Mouse (Mus musculus) midbrain, embryonic 16.5 days (tissue): ENCODE results near the gene A730071L15Rik. TPM values are rescaled to one million over a fixed set of nuclear protein-coding genes. Genes with fewer than 3 reads are reported as not detected.

Experiments
- ATAC-seq: fragments of 200-750 bp; cut with Nextera tagmentation; 2 replicates; pipeline ENCODE4 v1.8.0; 2017; ENCODE audit warnings: moderate TSS enrichment
- H3K27ac ChIP-seq: fragments of 300-500 bp; sonication (generic); 2 replicates; pipeline ENCODE4 v1.5.1; 2014; ENCODE audit warnings: mild to moderate bottlenecking, low read length, mixed read lengths
- H3K27me3 ChIP-seq: fragments of 300-500 bp; sonication (generic); 2 replicates; pipeline ENCODE4 v1.6.1; 2014; ENCODE audit warnings: low read depth, low read length, mixed read lengths; ENCODE audit not compliant: control insufficient read depth, insufficient read depth
- H3K36me3 ChIP-seq: fragments of 300-500 bp; sonication (generic); 2 replicates; pipeline ENCODE4 v1.6.1; 2014; ENCODE audit warnings: mild to moderate bottlenecking, low read length, moderate library complexity, mixed read lengths; ENCODE audit not compliant: control insufficient read depth, insufficient read depth
- H3K4me1 ChIP-seq: fragments of 300-500 bp; sonication (generic); 2 replicates; pipeline ENCODE4 v1.6.1; 2014; ENCODE audit warnings: mild to moderate bottlenecking, low read length, mixed read lengths; ENCODE audit not compliant: control insufficient read depth, insufficient read depth
- H3K4me2 ChIP-seq: fragments of 300-500 bp; sonication (generic); 2 replicates; pipeline ENCODE4 v1.6.1; 2014; ENCODE audit warnings: mild to moderate bottlenecking, low read length, mixed read lengths
- H3K4me3 ChIP-seq: fragments of 300-500 bp; sonication (generic); 2 replicates; pipeline ENCODE4 v1.5.1; 2014; ENCODE audit warnings: low read depth, mild to moderate bottlenecking, low read length, moderate library complexity, mixed read lengths
- H3K9ac ChIP-seq: fragments of 300-500 bp; sonication (generic); 2 replicates; pipeline ENCODE4 v1.6.1; 2014; ENCODE audit warnings: low read depth, low read length, mixed read lengths
- H3K9me3 ChIP-seq: fragments of 300-500 bp; sonication (generic); replicated peaks from 2 replicates; pipeline ENCODE4 v1.6.1; 2014; ENCODE audit warnings: mild to moderate bottlenecking, low read length, mixed read lengths; ENCODE audit not compliant: control insufficient read depth, poor library complexity, severe bottlenecking
- WGBS: fragments of 180-500 bp; shearing (Covaris S2); extraction: QIAGEN DNeasy Blood & Tissue Kit; methylation state at CpG from one replicate; pipeline ENCODE4 v1.1.7; 2014; 5-methylcytosine and 5-hydroxymethylcytosine counted together
- polyA plus RNA-seq: library from polyadenylated mRNA; unstranded; fragments of >200 nt; fragmentation: Nextera tagmentation; extraction: Ambion mirVana; gene quantifications from 2 replicates; pipeline ENCODE4 v1.2.1, GENCODE M21; 2015

A730071L15Rik gene
- polyA plus RNA-seq, 1 experiment from 2014 or later, result 0.51 TPM

GRCm38 (mm10) chr11:6200087-6200569 lies 299 bp downstream of the A730071L15Rik start, which contains the start of gene Nudcd3:
TSS of gene Nudcd3 (minus strand) at chr11:6200415.
- peaks cover 22% of the 10 kb centered on the region for H3K4me1 ChIP-seq
- H3K27me3 ChIP-seq, result no peaks in the 10 kb centered on the region; the same call in 1 of the 2 replicates
- peak within 1 kb of the TSS; percentile 100 for H3K4me3 ChIP-seq
- H3K36me3 ChIP-seq, result no peaks in the 10 kb centered on the region
- H3K9me3 ChIP-seq, result no peaks in the 10 kb centered on the region
- H3K27ac ChIP-seq, result peak within 1 kb of the TSS; percentile 99
- peak within 1 kb of the TSS; percentile 93 for H3K4me2 ChIP-seq
- WGBS, result 0% methylated on average over 39 of the region's 39 CpGs
- ATAC-seq, result peak; percentile 97
- H3K9ac ChIP-seq, result peak within 1 kb of the TSS; percentile 97

DNA sequence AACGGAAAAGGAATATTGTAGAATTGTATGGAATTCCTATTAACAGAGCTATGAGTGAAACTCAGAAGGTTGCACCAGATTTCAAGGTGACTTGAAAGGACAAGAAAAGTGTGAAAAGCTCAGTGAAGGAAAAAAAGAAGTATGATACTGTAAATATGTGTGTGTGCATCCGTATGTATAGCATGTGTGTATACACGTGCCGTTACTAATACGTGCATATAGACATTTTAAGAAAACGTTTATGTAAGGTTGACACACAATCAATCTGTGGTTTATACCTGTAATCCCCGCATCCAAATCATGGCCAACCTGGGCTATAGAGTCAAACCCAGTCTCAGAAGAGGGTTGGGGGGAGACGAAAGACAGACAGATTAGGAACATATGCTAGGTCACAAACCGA lies 741 bp downstream of the A730071L15Rik start:
- Histone ChIP-seq H3K9ac (peak overlapping the region; percentile 97), H3K9me3 (no peaks in the 10 kb centered on the region), H3K4me2 (peak overlapping the region; percentile 93), H3K27me3 (no peaks in the 10 kb centered on the region; the same call in 1 of the 2 replicates), H3K4me3 (peak overlapping the region; percentile 100), H3K4me1 (peaks cover 22% of the 10 kb centered on the region), H3K36me3 (no peaks in the 10 kb centered on the region), H3K27ac (peak overlapping the region; percentile 99)
- ATAC-seq, result peak; percentile 54; the same call in 1 of the 2 replicates
- 25% methylated on average over 9 of the region's 9 CpGs for WGBS

DNA sequence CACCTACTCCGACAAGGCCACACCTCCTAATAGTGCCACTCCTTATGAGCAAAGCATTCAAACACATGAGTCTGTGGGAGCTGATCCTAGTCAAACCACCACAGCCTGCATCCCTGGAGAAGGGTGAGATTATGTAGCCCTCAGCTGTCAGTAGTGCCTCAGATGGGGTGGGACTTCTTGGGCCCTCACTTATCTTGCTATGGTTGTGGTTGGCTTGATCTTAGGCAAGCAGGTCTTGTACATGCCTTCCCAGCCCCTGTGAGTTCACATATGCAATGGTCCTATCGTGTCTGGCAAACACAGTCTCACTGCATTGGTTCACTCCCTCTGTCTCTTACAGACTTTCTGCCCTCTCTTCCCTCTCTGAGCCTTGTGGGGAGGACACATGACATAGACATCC lies 7.3 kb downstream of the A730071L15Rik start:
- Histone ChIP-seq H3K9ac (no peak overlapping the region), H3K27me3 (no peaks in the 10 kb centered on the region; the same call in 1 of the 2 replicates), H3K9me3 (no peaks in the 10 kb centered on the region), H3K4me2 (no peak overlapping the region), H3K36me3 (no peaks in the 10 kb centered on the region), H3K4me3 (no peak overlapping the region), H3K27ac (no peak overlapping the region), H3K4me1 (no peaks in the 10 kb centered on the region)
- no peak for ATAC-seq
- 85% methylated on average over 2 of the region's 2 CpGs for WGBS

- no peaks in the 10 kb centered on the region for H3K9me3 ChIP-seq
- WGBS, result 78% methylated on average over 1 of the region's 1 CpGs
- H3K36me3 ChIP-seq, result no peaks in the 10 kb centered on the region
- H3K27me3 ChIP-seq, result no peaks in the 10 kb centered on the region; the same call in 1 of the 2 replicates
- no peak overlapping the region for H3K27ac ChIP-seq
- no peak overlapping the region for H3K9ac ChIP-seq
- no peak overlapping the region for H3K4me3 ChIP-seq
- ATAC-seq, result no peak
- H3K4me1 ChIP-seq, result no peaks in the 10 kb centered on the region
- H3K4me2 ChIP-seq, result no peak overlapping the region
These were observed 8.3 kb downstream of the A730071L15Rik start for GRCm38 (mm10) chr11:6208158-6208557.

GRCm38 (mm10) chr11:6216834-6217233 lies 17.0 kb downstream of the A730071L15Rik start:
- Histone ChIP-seq H3K36me3 (no peaks in the 10 kb centered on the region), H3K27ac (no peak overlapping the region), H3K9me3 (no peaks in the 10 kb centered on the region), H3K4me1 (no peaks in the 10 kb centered on the region), H3K4me2 (no peak overlapping the region), H3K27me3 (no peaks in the 10 kb centered on the region), H3K9ac (no peak overlapping the region), H3K4me3 (no peak overlapping the region)
- 58% methylated on average over 3 of the region's 3 CpGs for WGBS
- ATAC-seq, result no peak

- Histone ChIP-seq H3K27me3 (no peaks in the 10 kb centered on the region), H3K4me1 (no peaks in the 10 kb centered on the region), H3K9me3 (no peaks in the 10 kb centered on the region), H3K9ac (no peak overlapping the region), H3K4me2 (no peak overlapping the region), H3K36me3 (no peaks in the 10 kb centered on the region), H3K4me3 (no peak overlapping the region), H3K27ac (no peak overlapping the region)
- WGBS, result 89% methylated on average over 11 of the region's 11 CpGs
- ATAC-seq, result no peak
These were observed 18.5 kb downstream of the A730071L15Rik start for GRCm38 (mm10) chr11:6218189-6218896.

- Histone ChIP-seq H3K9ac (no peak overlapping the region), H3K4me1 (no peaks in the 10 kb centered on the region), H3K27ac (no peak overlapping the region), H3K4me2 (no peak overlapping the region), H3K4me3 (no peak overlapping the region), H3K9me3 (no peaks in the 10 kb centered on the region), H3K27me3 (no peaks in the 10 kb centered on the region), H3K36me3 (no peaks in the 10 kb centered on the region)
- 70% methylated on average over 6 of the region's 6 CpGs for WGBS
- ATAC-seq, result no peak
These were observed 20.1 kb downstream of the A730071L15Rik start for GRCm38 (mm10) chr11:6219967-6220366.

DNA sequence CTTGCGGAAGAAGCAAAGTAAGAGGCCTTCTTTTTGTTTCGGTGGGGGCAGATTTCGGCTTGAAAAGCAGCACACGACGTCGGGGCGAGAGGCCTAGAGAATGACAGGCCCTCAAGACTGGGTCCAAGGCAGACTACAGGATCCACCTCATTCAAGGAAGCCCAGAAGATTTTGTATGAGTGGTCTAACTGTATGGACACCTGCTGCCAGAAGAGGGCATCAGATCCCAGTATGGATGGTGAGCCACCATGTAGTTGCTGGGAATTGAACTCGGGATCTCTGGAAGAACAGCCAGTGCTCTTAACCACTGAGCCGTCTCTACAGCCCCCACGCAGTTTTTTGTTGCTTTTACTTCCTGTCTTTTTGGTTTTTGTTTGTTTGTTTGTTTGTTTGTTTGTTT lies 22.4 kb downstream of the A730071L15Rik start:
- Histone ChIP-seq H3K4me3 (no peak overlapping the region), H3K9ac (no peak overlapping the region), H3K36me3 (no peaks in the 10 kb centered on the region), H3K9me3 (no peaks in the 10 kb centered on the region), H3K27me3 (no peaks in the 10 kb centered on the region), H3K4me1 (no peaks in the 10 kb centered on the region), H3K4me2 (no peak overlapping the region), H3K27ac (no peak overlapping the region)
- WGBS, result 92% methylated on average over 10 of the region's 10 CpGs
- no peak for ATAC-seq

- Histone ChIP-seq H3K4me2 (no peak overlapping the region), H3K27me3 (no peaks in the 10 kb centered on the region), H3K4me1 (no peaks in the 10 kb centered on the region), H3K4me3 (no peak overlapping the region), H3K9me3 (no peaks in the 10 kb centered on the region), H3K9ac (no peak overlapping the region), H3K36me3 (no peaks in the 10 kb centered on the region), H3K27ac (no peak overlapping the region)
- no peak for ATAC-seq
- WGBS, result 82% methylated on average over 14 of the region's 14 CpGs
These were observed 24.9 kb downstream of the A730071L15Rik start for GRCm38 (mm10) chr11:6224541-6225229.
